Mouse (Mus musculus) adrenal gland, postnatal 36 days (tissue): ENCODE measurements around the gene Cenpv. TPM values are rescaled to one million over a fixed set of nuclear protein-coding genes. Genes with fewer than 3 reads are reported as not detected.

Experiments
- DNase-seq, 2 experiments: peaks; one replicate each; pipeline ENCODE4 v3.0.0; 2021; ENCODE audit warnings: mixed read lengths in 1 of 2
- total RNA-seq, 2 experiments: library from RNA; stranded (reverse); gene quantifications; 2 replicates each; pipeline ENCODE4 v1.2.3; 2021

Gene Cenpv
- total RNA-seq, 2 experiments from 2014 or later = 30.2 to 37.2 TPM

DNA sequence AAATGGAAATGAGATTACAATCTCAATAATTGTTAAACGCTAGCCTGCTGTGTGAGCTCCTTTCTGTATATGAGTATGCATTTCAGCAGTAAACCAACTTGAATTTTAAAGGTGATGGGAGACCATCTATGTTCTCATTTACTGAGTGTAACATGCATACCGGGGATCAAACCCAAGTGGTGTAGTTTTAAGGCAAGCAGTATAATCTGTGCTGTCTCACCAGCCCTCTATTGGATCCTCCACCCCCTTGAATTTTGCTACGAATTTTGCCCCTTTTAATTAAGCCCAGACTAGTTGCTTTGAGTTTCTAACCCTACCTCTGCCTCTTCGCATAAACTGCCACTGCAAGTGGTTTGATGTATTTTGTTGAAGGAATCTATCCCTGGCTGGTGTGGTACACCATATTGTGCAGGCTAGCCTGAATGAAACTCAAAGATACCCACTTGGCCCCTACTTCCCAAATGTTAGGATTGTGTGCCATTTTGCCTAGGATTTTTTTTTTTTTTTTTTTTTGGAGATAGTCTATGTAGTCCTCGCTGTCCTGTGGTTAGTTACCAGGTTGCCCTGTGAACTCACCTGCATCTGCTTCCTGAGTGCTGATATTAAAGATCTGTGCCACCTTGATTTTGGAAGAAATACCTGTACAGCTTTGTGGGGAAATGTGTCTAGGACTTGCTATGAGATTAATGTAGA, 15.2 kb upstream of the Cenpv start:
- DNase-seq = no peak

GRCm38 (mm10) chr11:62553633-62554032, 14.6 kb upstream of the Cenpv start:
- DNase-seq = no peak

GRCm38 (mm10) chr11:62553186-62553585, 14.1 kb upstream of the Cenpv start:
- no peak for DNase-seq

- peak; percentile 90 to 92 for DNase-seq
Measured at GRCm38 (mm10) chr11:62551226-62552119, 12.4 kb upstream of the Cenpv start.

DNA sequence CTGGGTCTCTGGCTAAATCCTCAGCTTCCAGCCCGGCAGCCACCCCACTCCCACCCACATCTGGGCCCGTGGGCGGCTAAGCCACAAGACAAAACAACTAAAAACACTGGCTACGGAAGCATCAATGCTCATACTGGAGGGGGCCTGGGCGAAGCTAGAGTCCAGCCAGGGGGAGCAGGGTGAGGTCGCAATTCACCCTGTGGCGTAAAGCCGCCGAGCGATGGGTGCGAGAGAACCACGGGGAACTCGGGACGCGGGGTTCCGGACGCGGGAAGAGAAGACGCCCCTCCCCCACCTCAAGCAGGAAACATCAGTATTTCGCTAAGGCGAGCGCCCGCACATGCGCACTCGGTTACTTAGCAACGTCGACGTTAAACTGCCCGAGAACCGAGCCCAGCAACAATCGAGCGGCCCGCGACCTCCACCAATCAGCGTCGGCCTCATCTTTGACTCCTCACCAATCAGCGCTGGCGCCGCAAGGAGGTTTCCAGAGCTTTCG, 11.7 kb upstream of the Cenpv start, which contains the start of gene Ubb:
Gene Ubb (plus strand): TSS at position 445 of the 499 bp plus-strand sequence.
- DNase-seq = peak; percentile 99 to 100

DNA sequence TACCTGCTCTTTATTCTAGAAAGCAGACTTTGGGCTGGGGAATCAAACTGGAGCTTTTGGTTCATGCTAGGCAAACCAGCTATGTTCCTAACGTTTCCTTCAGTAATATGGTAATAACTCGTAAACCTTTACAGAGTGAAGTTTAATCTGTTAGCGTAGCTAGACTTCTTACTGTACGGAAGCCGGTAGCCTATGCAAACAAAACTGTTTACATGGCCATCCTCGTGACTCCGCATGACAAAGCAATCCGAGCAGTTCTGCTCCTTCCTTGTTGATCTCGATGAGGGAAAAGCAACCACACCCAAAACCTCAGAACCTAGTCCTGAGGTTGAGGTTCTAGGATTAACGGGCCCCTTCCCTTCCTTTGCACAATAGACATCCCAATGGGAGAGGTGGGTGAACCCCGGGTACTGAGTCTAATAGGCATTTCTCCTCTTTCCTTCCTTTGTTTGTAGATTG, 11.2 kb upstream of the Cenpv start:
- peak; percentile 44 to 58 for DNase-seq

DNA sequence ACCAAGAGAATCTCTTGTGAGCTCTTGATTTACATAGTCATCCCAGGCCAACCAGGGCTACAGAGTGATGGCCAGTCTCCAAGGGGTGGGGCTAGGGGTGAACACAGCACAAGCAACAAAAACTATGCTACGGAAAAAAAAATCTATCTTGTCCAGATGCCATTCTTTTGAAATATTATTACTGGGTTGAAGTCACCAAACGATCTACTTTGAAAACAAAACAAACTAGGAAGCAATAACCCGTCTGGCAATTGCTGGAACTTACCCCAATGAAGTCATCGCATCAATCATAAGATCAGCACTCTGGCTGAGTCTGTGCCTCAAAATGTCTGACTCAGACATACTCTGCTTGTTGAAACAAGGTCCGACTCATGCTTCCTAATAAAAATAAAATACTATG, 10.7 kb upstream of the Cenpv start:
- peak; percentile 83 to 92 for DNase-seq

- no peak for DNase-seq
Measured at GRCm38 (mm10) chr11:62543991-62544390, 4.9 kb upstream of the Cenpv start.

- DNase-seq = no peak
Measured at GRCm38 (mm10) chr11:62541581-62541980, 2.5 kb upstream of the Cenpv start.

DNA sequence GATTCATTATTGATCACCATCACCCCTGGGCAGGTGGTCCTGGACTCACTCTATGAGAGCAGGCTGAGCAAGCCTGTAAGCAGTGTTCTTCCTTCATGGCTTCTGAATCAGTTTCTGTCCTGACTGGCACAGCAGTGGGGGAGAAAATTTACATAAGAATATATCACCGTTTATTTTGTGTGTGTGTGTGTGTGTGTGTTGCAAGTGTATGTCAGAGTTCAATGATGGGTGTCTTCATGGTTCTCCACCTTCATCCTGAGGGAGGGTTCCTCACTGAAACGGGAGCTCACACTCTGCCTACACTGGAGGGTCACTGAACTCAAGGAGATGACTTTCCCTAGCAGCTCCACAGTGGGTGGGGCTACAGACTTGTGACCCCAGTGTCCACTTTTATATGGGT, 1.9 kb upstream of the Cenpv start:
- DNase-seq = no peak

GRCm38 (mm10) chr11:62540167-62540566, 1.1 kb upstream of the Cenpv start:
- DNase-seq = no peak

DNA sequence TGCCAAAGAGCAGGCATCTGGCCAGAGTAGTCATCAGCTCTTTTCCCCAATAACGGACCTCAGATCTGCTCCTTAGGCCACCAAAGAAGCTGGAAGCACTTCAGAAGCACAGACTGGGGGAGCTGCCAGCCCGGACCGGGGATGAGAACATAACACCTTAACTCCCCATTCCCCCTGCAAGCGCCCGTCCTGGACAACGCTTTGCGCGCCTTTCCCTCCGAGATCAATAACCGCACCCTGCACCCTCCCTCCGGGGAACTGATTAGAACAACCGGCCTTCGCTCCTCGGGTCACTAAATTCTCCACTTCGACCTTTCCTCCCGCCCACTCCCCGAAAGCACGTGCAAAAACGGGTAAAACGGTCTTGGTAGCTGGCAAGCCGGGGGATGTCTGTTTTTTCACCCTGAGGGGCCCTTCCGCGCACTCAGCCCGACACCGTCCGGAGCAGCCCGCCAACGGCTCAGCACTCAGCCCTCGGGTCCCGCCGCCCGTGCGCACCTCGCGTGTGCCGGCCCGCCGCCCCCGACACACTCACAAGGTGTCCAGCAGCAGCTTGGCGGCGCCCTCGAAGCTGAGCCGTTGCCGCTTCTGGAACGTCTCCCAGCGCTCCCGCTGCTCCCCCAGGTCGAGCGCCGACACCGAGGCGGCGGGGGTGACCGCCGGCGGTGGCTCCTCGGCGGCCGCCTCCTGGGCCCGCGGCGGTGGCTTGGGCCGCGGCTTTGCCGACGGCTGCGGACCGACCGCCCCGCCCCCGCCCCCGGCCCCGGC, 556 bp downstream of the Cenpv start:
- peak; percentile 65 to 76 for DNase-seq

GRCm38 (mm10) chr11:62537590-62537989, 1.5 kb downstream of the Cenpv start:
- no peak for DNase-seq

DNA sequence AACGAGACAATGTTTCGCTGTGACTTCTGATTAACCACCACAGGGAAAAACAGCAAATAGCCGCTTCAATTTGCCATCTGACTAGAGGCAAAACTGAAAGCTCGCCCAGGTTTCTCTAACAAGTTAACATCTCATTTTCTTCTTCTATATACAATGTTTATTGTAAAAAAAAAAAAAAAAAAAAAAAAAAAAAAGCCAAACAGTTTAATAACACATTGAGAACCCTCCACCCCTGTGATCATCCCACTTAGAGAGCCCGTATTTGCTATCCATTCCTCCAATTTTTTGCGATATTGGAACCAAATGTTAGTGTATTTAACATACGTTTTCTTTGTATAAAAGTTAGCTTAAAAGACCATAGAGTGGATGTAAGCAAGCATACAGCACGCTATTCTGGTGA, 2.0 kb downstream of the Cenpv start:
- no peak for DNase-seq

DNA sequence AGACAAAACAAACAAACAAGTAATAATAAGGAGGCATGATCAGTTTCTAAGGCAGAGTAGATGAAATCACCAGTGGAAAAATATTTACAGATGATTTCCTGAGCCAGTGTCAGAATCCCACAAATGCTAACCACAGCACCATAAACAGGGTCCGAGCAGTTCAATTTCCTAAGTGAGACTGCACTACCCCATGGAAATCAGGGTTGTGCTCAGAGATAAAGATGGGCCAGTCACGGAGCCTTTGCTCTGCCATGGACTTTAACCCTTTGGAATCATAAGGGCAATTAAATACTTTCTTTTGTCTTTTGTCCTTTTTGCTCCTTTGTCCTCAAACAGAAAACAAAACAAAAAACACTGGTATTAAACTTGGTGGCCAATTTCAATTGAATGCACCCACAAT, 16.8 kb downstream of the Cenpv start:
- no peak for DNase-seq

DNA sequence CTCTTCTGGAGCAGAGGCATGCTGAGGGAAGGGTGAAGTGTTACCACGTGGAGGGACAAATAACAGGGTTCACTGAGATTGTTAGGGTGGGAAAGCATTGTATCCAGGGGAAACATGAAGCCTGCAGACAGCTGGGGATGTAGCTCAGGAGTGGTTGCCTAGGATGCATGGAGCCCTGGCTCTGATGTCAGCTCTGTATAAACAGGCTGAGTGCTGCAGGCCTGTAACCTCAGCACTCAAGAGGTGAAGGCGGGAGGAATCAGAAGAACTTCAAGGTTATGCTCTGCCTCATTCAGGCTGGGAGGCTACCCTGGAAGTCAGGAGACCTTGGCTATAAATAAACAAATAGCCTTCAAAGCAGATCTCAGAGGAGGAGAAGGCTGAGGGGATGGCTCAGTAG, 20.1 kb downstream of the Cenpv start:
- peak; percentile 29 to 65 for DNase-seq

GRCm38 (mm10) chr11:62513311-62513710, 25.8 kb downstream of the Cenpv start:
- no peak for DNase-seq

GRCm38 (mm10) chr11:62512529-62513080, 26.5 kb downstream of the Cenpv start:
- no peak for DNase-seq

GRCm38 (mm10) chr11:62511444-62512202, 27.4 kb downstream of the Cenpv start:
- no peak for DNase-seq

DNA sequence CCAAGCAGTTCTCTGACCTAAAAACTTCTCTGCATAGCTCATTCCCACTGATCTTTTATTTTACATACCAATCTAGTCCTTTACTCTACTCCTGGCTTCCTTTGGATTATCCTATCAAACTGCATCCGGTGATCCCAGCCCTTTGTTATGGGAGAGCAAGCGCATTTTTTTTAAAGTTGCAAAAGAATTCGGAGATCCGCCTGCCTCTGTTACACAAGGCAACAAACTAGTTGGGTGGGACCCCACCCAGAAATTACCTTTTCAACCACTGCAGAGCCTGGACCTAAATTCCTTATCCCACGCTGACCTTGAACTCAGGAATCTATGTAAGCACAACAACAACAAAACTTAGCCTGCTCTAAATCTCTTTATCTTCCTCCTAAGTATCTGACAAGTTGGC, 28.1 kb downstream of the Cenpv start:
- DNase-seq = no peak

GRCm38 (mm10) chr11:62509571-62509970, 29.5 kb downstream of the Cenpv start:
- no peak for DNase-seq
